Mouse (Mus musculus): Measurements from ENCODE around the gene Gfm1. TPM values are rescaled to one million over a fixed set of nuclear protein-coding genes. Genes with fewer than 3 reads are reported as not detected.

The Gfm1 gene
- polyA plus RNA-seq, 1 experiment from 2014 or later: 52.4 TPM

DNA sequence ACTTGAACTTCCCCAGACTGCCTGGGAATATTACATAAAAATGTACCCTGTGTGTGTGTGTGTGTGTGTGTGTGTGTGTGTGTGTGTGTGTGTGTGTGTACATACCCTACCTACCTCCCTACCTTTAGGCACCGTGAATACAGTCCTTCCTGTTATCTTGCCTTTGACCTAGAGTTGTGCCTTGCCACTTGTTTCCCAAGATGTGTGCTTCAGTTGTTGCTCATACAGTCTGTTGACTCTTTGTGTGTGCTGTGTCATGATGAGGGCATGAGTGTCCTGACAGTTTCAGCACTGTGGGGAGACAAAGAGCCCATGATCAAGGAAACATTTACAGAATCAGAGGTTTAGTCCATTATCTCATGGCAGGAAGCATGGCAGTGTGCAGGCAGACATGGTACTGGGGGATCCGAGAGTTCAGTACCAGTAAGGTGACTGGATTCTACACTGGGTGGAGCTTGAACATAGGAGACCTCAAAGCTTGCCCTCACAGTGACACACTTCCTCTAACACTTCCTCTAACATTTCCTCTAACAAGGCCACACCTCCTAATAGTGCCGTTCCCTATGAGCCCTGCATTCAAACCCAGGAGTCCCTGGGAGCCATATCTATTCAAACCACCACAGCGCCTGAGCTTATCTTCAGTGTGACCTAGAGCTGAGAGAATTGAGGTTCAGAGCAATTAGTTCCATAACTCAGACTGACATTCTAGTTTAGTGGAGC lies 41.7 kb downstream of the Gfm1 start:
- peaks cover 42% of the 10 kb centered on the region for H3K36me3 ChIP-seq (ENCODE audit: inconsistent target)
- 79% methylated on average over 4 of the region's 4 CpGs for WGBS (ENCODE audit: missing documents)
- no peak overlapping the region for H3K27ac ChIP-seq
- no peak overlapping the region for H3K4me3 ChIP-seq (ENCODE audit: inconsistent target)
- H3K79me2 ChIP-seq (ENCODE audit: inconsistent target): no peaks in the 10 kb centered on the region

DNA sequence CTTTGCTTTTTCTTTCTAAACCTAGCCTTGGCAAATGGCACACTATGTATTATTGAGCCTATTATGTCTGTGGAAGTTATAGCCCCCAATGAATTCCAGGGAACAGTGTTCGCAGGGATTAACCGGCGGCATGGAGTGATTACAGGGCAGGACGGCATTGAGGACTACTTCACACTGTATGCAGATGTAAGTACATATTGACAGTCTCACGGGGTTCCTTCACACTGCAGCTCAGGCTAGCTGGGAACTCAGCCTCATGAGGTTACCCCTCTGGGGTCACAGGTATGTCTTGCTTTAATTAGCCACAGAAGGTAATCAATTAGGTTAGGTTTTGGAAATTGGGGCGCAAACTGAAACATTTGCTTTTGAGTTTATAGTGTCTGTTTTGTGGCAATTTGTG lies 43.5 kb downstream of the Gfm1 start:
- Histone ChIP-seq H3K36me3 (ENCODE audit: inconsistent target) (peaks cover 30% of the 10 kb centered on the region), H3K4me3 (ENCODE audit: inconsistent target) (no peak overlapping the region)
- 91% methylated on average over 6 of the region's 6 CpGs for WGBS (ENCODE audit: missing documents)

DNA sequence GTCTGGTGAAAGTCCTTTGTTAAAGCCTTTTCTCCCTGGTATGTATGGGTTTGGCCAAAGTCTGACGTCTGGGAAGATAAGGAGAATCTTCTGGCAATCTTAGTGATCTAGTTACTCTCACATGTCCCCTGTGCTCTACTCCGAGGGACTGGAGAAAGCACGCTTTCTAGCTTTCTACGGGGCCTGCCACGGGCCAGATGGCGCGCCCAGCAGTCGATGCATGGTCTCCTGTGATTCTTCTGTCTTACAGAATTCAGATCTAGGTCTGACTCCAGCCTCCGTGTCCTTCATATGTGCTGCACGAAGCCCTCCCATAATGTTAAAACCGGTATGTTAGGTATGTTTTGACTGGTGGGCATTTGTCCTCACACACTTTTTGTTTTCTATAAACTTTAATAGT lies 49.9 kb downstream of the Gfm1 start:
- 95% methylated on average over 11 of the region's 11 CpGs for WGBS (ENCODE audit: missing documents)
- Histone ChIP-seq H3K27ac (no peak overlapping the region), H3K36me3 (ENCODE audit: inconsistent target) (peaks cover 13% of the 10 kb centered on the region), H3K79me2 (ENCODE audit: inconsistent target) (no peaks in the 10 kb centered on the region), H3K4me3 (ENCODE audit: inconsistent target) (no peak overlapping the region)

More for the DNA sequence above, 43.5 kb downstream of the Gfm1 start:
- no peak overlapping the region for H3K27ac ChIP-seq
- no peaks in the 10 kb centered on the region for H3K79me2 ChIP-seq (ENCODE audit: inconsistent target)

DNA sequence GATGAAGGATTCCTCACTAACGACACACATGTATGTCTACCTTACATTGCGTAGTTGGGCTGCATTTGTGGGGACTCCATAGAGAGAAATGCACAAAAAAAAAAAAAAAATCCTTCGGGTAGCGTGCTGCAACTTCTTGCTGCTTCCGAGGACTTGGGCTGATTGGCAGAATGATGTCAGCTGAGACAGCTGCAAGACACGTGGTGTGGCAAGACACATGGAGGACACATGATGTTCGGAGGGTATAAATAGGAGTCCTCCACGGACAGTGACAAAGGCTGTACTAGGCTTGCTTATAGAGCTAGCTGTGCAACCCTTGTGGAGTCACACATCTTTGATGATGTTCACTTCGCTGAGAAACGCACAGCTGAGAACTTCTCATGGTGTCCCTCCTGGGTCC lies 52.5 kb downstream of the Gfm1 start:
- 96% methylated on average over 10 of the region's 10 CpGs for WGBS (ENCODE audit: missing documents)
- H3K36me3 ChIP-seq (ENCODE audit: inconsistent target): no peaks in the 10 kb centered on the region
- no peak overlapping the region for H3K27ac ChIP-seq
- H3K79me2 ChIP-seq (ENCODE audit: inconsistent target): no peaks in the 10 kb centered on the region
- no peak overlapping the region for H3K4me3 ChIP-seq (ENCODE audit: inconsistent target)

DNA sequence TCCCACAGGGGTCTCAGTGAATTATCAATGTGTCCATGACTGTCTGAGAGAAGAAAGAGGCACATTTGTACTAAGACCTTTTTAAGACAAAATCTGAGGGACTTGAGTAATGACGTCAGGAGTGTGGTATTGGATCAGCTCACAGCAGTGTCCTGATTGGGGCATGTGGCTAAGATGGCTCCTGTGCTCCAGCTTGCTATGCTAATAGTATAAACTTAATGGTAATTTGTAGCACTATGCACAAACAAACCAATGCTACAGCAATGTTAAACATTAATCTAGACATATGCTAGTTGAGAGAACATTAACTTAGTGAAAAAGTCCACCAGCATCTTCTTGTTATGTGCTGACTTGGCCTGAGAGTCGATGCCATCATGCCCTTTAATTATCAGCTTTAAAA lies 55.3 kb downstream of the Gfm1 start:
- WGBS (ENCODE audit: missing documents): 95% methylated on average over 2 of the region's 2 CpGs
- H3K4me3 ChIP-seq (ENCODE audit: inconsistent target): no peak overlapping the region
- H3K27ac ChIP-seq: no peak overlapping the region
- H3K79me2 ChIP-seq (ENCODE audit: inconsistent target): no peaks in the 10 kb centered on the region
- no peaks in the 10 kb centered on the region for H3K36me3 ChIP-seq (ENCODE audit: inconsistent target)

DNA sequence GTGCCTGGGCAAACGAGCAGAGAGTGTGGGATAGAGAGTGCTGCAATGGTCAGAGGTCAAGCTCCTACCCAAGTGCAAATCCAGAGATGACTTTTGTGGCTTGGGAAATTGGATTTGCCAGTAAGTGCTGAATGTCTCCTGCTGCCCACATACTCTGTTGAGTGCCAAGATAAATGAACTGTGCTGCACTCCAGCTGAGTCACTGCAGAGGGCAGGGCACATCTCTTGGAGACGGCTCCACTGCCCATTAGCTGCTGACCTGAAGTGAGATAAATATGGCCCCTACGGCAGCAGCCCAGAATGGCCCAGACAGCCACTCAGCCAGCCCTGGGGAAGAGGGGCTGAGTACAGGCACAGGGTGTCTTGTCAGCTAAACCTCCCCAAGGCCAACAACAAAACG lies 60.3 kb downstream of the Gfm1 start:
- Histone ChIP-seq H3K27ac (no peak overlapping the region), H3K36me3 (ENCODE audit: inconsistent target) (no peaks in the 10 kb centered on the region), H3K79me2 (ENCODE audit: inconsistent target) (no peaks in the 10 kb centered on the region), H3K4me3 (ENCODE audit: inconsistent target) (no peak overlapping the region)
- WGBS (ENCODE audit: missing documents): 77% methylated on average over 4 of the region's 4 CpGs

DNA sequence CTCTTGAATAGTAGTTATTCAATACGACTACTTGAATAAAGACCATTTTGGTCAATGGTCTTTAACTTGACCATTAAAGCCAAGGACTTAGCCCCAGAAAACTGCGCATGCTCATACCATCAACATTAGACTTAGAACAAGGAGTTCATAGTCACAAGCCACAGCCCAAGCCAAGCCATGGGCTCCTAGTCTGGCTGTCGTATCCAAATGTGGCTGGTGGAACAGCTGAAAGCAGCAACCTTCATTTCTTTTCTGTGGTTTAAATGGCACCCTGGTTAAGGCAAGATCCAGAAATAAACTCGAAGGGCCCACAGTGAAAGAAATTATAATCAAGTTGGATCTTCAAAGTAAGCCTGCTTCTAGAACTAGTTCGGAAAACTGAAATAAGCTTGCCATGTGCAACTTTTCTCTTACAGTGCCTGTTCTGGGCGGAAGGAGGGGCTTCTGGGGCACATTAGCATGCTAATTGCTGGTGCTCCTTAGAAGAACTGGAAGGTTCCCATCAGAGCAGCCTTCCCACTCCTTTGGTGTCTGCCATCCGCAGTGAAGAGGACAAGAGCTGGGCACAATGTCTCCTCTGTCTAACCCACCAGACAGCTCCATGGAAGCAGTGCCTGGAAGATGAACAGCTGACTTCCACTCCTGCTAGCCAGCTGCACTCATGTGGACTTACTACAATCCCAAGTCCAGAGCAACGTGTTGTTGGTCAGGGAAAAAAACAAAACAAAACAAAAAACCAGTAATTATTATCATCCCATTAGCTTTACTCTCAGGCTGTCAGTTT lies 62.4 kb downstream of the Gfm1 start:
- no peaks in the 10 kb centered on the region for H3K36me3 ChIP-seq (ENCODE audit: inconsistent target)
- no peak overlapping the region for H3K4me3 ChIP-seq (ENCODE audit: inconsistent target)
- H3K79me2 ChIP-seq (ENCODE audit: inconsistent target): no peaks in the 10 kb centered on the region
- 88% methylated on average over 8 of the region's 8 CpGs for WGBS (ENCODE audit: missing documents)
- no peak overlapping the region for H3K27ac ChIP-seq

DNA sequence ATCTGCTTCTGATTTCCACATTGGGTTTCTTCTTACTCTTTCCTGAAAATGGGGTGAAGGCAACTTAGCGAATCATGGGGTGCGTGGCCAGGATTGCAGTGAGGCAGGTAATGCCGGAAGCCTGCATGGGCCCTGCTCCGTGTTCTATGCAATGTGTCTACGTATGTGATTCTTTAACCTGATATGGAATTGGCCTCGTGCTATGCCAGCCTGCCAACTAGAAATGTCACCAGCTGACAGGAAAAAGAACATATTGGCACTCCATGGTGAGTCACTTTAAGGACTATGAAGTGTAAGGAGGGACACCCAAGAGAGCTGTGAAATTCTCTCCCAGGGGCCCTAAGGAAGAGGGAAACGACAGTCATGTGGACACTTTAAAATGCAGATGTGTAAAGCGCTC lies 63.2 kb downstream of the Gfm1 start:
- no peaks in the 10 kb centered on the region for H3K36me3 ChIP-seq (ENCODE audit: inconsistent target)

DNA sequence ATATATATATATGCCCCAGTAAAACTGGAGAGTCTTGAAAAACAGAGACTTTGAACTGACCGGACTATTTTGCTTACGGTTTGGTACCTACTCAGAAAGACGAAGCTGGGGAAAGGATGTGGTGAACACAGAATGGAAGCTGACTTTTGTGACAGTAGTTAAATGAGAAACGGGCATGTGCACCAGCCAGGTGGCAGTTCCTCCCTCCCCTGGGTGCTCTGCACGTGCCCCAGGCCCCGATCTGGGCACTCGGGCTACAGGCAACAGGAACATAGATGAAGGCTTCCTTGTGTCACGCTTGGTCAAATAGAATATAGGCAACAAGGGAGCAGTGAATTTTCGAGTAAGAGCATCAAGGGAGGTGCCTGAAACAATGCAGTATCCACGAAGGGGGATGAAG lies 66.4 kb downstream of the Gfm1 start:
- no peaks in the 10 kb centered on the region for H3K79me2 ChIP-seq (ENCODE audit: inconsistent target)
- H3K36me3 ChIP-seq (ENCODE audit: inconsistent target): no peaks in the 10 kb centered on the region
- no peak overlapping the region for H3K27ac ChIP-seq
- 89% methylated on average over 10 of the region's 10 CpGs for WGBS (ENCODE audit: missing documents)
- H3K4me3 ChIP-seq (ENCODE audit: inconsistent target): no peak overlapping the region

More for the DNA sequence above, 63.2 kb downstream of the Gfm1 start:
- Histone ChIP-seq H3K27ac (no peak overlapping the region), H3K79me2 (ENCODE audit: inconsistent target) (no peaks in the 10 kb centered on the region), H3K4me3 (ENCODE audit: inconsistent target) (no peak overlapping the region)
- 89% methylated on average over 8 of the region's 8 CpGs for WGBS (ENCODE audit: missing documents)

DNA sequence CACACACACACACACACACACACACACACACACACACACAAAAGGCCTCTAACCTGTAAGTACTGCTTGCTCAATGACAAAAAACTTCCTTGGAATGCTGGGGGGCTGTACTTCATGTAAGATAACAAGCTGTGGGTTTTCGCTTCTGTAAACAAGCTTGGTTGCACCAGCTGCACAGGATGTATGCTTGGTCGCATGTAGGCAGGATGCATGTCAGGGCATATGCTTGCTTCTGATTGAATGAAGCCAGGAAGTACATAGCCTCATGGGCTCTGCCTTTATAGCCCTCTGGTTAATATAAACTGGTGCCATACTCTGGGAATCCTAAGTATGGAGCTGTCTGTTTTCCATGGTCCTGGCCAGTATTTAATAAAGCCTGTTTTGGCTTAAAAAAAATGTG lies 68.1 kb downstream of the Gfm1 start:
- Histone ChIP-seq H3K79me2 (ENCODE audit: inconsistent target) (no peaks in the 10 kb centered on the region), H3K36me3 (ENCODE audit: inconsistent target) (no peaks in the 10 kb centered on the region), H3K4me3 (ENCODE audit: inconsistent target) (no peak overlapping the region), H3K27ac (no peak overlapping the region)
- 85% methylated on average over 2 of the region's 2 CpGs for WGBS (ENCODE audit: missing documents)

DNA sequence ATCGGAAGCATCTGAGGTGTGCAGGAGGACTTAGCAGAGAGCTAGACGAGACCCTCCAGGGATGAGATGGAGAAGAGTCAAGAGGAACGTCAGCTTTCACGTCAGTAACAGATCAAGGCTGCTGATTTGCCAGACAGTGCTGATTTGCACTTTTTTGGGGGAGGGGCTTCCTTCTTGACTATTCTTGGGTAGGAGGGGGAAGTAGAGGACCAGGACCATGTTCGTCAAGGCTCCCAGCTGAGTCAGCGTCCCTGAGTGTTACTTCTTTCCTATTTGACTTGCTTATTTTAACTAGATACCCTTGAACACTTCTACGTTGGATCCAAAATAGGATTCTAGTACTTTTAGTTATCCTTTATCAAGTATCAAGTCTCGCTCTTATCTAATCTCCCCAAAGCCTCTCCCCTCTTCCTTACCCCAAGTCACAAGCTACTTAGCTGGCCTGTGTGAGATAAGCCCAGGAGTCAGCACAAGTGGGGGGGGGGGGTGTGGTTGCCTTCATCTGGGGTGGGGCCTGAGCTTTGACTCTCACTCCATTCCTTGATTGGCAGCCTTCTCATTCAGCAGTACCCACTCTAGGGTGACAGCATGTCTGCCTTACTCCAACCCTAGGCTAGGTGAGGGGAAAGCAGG lies 69.0 kb downstream of the Gfm1 start:
- 91% methylated on average over 8 of the region's 8 CpGs for WGBS (ENCODE audit: missing documents)
- H3K36me3 ChIP-seq (ENCODE audit: inconsistent target): no peaks in the 10 kb centered on the region
- H3K79me2 ChIP-seq (ENCODE audit: inconsistent target): no peaks in the 10 kb centered on the region
- H3K4me3 ChIP-seq (ENCODE audit: inconsistent target): no peak overlapping the region
- no peak overlapping the region for H3K27ac ChIP-seq

DNA sequence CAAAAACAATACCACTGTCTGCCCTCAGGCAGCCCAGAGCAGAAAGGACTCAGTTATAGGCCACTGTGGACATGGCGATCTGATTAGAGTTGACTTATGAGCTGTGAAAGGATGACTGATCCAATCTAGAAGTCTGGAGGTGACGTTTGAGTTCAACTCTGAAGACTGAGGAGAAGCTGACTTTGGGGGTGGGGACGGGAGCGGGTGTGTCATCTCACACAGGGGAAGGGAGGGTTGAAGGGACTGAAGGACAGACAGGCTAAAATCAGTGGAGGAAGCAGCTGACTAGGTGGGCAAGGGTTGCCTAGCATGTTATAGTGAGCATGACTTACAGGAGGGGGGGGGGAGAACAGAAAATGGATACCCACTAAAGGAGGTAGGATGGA lies 69.5 kb downstream of the Gfm1 start:
- no peaks in the 10 kb centered on the region for H3K79me2 ChIP-seq (ENCODE audit: inconsistent target)
- H3K4me3 ChIP-seq (ENCODE audit: inconsistent target): no peak overlapping the region
- no peak overlapping the region for H3K27ac ChIP-seq
- 100% methylated on average over 4 of the region's 4 CpGs for WGBS (ENCODE audit: missing documents)
- H3K36me3 ChIP-seq (ENCODE audit: inconsistent target): no peaks in the 10 kb centered on the region

DNA sequence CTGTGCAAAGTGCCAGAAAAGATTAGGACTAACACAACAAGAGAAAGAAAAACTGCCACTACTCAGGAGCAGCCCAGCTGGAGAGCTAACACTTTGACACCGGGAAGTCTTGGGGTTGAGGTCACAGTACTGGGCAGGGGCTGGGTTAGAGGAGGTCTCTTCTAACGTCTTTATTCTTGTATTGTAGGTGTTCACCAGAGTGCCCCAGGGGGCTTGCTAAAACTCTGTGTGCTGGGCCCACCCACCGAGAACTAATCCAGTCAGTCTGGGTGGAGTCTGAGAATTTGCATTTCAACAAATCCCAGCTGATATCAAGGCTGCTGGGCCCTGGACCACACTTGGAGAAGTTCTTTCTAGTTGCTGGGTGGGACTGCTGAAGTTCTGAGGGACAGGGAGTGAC lies 74.0 kb downstream of the Gfm1 start:
- H3K4me3 ChIP-seq (ENCODE audit: inconsistent target): no peak overlapping the region
- H3K36me3 ChIP-seq (ENCODE audit: inconsistent target): no peaks in the 10 kb centered on the region
- H3K79me2 ChIP-seq (ENCODE audit: inconsistent target): no peaks in the 10 kb centered on the region
- H3K27ac ChIP-seq: no peak overlapping the region
- WGBS (ENCODE audit: missing documents): 34% methylated on average over 3 of the region's 3 CpGs

DNA sequence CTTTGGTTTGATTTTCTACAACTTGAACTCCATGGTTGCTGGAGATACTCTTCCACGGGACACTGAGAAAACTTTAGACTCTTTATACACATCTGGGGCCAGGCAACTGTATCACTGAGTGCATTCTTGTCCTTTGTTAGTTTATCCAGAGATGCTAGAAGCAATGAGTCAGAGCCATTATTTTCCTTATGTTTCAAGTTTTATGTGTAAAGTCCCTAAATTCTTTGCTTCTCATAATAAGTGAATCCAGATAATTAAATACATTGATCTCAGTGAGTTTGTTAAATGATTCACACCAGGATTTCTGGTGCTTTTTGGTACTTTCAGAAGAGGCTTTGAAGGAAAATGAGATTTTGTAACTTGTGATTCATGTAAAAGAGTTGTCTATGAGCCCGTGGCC lies 75.4 kb downstream of the Gfm1 start:
- 83% methylated on average over 2 of the region's 2 CpGs for WGBS (ENCODE audit: missing documents)
- Histone ChIP-seq H3K36me3 (ENCODE audit: inconsistent target) (no peaks in the 10 kb centered on the region), H3K27ac (no peak overlapping the region), H3K4me3 (ENCODE audit: inconsistent target) (no peak overlapping the region), H3K79me2 (ENCODE audit: inconsistent target) (no peaks in the 10 kb centered on the region)

DNA sequence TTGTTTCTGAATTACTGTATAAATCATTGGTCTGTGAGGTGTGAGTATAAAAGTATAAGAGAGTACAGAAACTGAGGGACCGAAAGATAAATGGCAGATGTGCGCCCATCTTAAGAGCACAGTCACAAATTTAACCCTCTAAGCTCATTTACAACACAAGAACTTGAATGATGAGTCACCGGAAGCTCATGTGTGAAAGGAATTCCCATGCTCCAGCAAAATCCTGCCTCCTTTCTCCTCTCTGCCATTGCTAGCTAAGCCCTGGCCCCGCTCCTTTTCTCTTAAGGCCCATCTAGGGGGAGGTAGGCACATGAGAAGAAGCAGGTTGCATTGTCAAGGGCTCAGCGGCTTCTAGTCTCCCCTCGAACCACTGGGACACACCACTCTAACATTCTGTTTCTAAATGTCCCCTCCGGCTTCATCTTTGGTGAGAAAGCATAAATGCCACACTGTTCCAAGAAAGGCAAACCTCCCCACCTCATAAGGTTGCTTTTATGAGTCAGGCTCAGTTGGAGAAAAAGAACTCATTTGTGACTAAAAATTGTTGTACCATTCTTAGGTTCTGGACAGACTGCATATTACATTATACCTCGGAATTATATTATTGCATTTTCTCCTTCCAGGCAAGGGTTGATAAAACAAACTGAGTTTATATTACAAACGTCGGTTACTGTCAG lies 78.5 kb downstream of the Gfm1 start:
- WGBS (ENCODE audit: missing documents): 90% methylated on average over 10 of the region's 10 CpGs

More for the DNA sequence above, 78.5 kb downstream of the Gfm1 start:
- H3K79me2 ChIP-seq (ENCODE audit: inconsistent target): no peaks in the 10 kb centered on the region
- no peak overlapping the region for H3K27ac ChIP-seq
- no peak overlapping the region for H3K4me3 ChIP-seq (ENCODE audit: inconsistent target)
- H3K36me3 ChIP-seq (ENCODE audit: inconsistent target): no peaks in the 10 kb centered on the region
